Mouse (Mus musculus) neural tube, embryonic 15.5 days (tissue): Measurements from ENCODE around the gene Spint5. TPM values are rescaled to one million over a fixed set of nuclear protein-coding genes. Genes with fewer than 3 reads are reported as not detected.

Experiments used
- ATAC-seq: fragments of 200-750 bp; cut with Nextera tagmentation; 2 replicates; pipeline ENCODE4 v1.8.0; 2017; ENCODE audit warnings: mild to moderate bottlenecking, moderate TSS enrichment, moderate library complexity; ENCODE audit not compliant: low FRiP score
- H3K27ac ChIP-seq: fragments of 300-500 bp; sonication (generic); replicated peaks from 2 replicates; pipeline ENCODE4 v1.5.1; 2015; ENCODE audit warnings: mild to moderate bottlenecking, inconsistent platforms
- H3K27me3 ChIP-seq: fragments of 300-500 bp; sonication (generic); replicated peaks from 2 replicates; pipeline ENCODE4 v1.6.1; 2015; ENCODE audit warnings: inconsistent platforms
- H3K36me3 ChIP-seq: fragments of 300-500 bp; sonication (generic); 2 replicates; pipeline ENCODE4 v1.6.1; 2015; ENCODE audit warnings: inconsistent platforms
- H3K4me1 ChIP-seq: fragments of 300-500 bp; sonication (generic); 2 replicates; pipeline ENCODE4 v1.6.1; 2015; ENCODE audit warnings: inconsistent platforms
- H3K4me2 ChIP-seq: fragments of 300-500 bp; sonication (generic); 2 replicates; pipeline ENCODE4 v1.6.1; 2015; ENCODE audit warnings: inconsistent platforms, mild to moderate bottlenecking, moderate library complexity
- H3K4me3 ChIP-seq: fragments of 300-500 bp; sonication (generic); replicated peaks from 2 replicates; pipeline ENCODE4 v1.5.1; 2015; ENCODE audit warnings: mild to moderate bottlenecking, inconsistent platforms
- H3K9ac ChIP-seq: fragments of 300-500 bp; sonication (generic); replicated peaks from 2 replicates; pipeline ENCODE4 v1.6.1; 2015; ENCODE audit warnings: mild to moderate bottlenecking, inconsistent platforms
- H3K9me3 ChIP-seq: fragments of 300-500 bp; sonication (generic); replicated peaks from 2 replicates; pipeline ENCODE4 v1.6.1; 2016; ENCODE audit warnings: inconsistent platforms
- WGBS: fragments of 180-500 bp; shearing (Covaris S2); methylation state at CpG from one replicate; pipeline ENCODE4 v1.1.7; 2015; ENCODE audit warnings: mixed read lengths; 5-methylcytosine and 5-hydroxymethylcytosine counted together
- polyA plus RNA-seq: library from polyadenylated mRNA; unstranded; fragments of >200 nt; fragmentation: Nextera tagmentation; extraction: Ambion mirVana; gene quantifications from 2 replicates; pipeline ENCODE4 v1.2.1, GENCODE M21; 2015

Gene Spint5
- polyA plus RNA-seq, 1 experiment from 2014 or later: not detected

DNA sequence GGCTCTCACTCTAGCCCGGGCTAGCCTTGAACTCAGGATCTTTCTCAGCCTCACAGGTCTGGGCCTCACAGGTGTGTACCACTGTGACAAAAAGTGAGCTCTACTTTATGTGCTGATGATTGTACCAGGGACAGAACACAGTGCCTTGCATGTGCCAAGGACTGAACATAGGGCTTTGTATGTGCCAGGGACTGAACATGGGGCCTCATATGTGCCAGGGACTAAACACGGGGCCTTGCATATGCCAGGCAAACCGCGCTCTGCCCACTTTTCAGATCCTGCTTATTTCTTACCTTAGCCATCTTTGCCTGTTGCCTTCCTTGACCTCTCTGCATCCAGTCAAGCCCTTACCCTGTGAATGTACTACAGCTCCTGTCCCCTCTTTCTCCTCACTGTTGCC lies 46.9 kb downstream of the Spint5 start:
- Histone ChIP-seq H3K36me3 (peaks cover 93% of the 10 kb centered on the region), H3K9ac (no peak overlapping the region), H3K9me3 (no peaks in the 10 kb centered on the region), H3K4me3 (no peak overlapping the region), H3K27ac (no peak overlapping the region), H3K4me1 (no peaks in the 10 kb centered on the region), H3K27me3 (no peaks in the 10 kb centered on the region), H3K4me2 (no peak overlapping the region)
- WGBS: 99% methylated on average over 4 of the region's 4 CpGs
- no peak for ATAC-seq

DNA sequence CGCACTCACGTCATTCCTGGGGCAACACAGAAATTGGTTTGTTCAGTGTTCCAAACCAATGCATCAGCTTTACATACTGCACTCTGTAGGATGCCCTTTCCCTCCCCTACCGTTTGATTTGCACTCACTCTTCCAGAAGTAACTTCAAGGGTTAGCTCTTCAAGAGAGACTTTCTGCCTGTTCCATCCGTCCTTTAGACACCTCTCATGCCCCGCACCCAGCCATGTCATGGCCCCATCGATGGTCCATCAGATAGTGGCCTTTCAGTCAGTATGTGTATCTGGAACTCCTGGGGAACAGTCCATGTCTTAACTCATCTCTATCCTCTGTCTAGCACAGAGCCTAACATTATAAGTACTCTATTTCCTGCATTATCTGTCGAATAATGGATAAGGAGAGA lies 47.5 kb downstream of the Spint5 start:
- H3K4me1 ChIP-seq: no peaks in the 10 kb centered on the region
- no peak for ATAC-seq
- no peak overlapping the region for H3K9ac ChIP-seq
- no peaks in the 10 kb centered on the region for H3K27me3 ChIP-seq
- H3K9me3 ChIP-seq: no peaks in the 10 kb centered on the region
- no peak overlapping the region for H3K4me2 ChIP-seq
- H3K4me3 ChIP-seq: no peak overlapping the region
- H3K36me3 ChIP-seq: peaks cover 93% of the 10 kb centered on the region
- WGBS: 92% methylated on average over 7 of the region's 7 CpGs
- H3K27ac ChIP-seq: no peak overlapping the region

DNA sequence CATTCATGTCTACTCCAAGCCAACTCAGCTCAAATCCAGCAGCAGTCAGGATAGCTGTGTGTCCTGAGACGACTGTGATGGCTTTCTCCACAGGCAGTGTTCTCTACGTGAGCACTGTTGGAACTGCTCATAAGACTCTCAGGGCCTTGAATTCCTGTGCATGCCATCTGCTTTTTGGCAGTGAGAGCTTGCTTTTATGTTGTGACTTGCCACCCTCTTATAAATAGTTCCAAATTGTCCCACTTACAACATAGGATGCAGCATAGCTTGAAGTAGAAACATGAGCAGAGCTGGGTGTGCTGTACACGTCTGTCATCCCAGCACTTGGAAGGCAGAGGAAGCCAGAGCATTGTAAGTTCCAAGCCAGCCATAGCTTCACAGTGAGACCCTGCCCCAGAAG lies 50.7 kb downstream of the Spint5 start:
- Histone ChIP-seq H3K36me3 (peaks cover 69% of the 10 kb centered on the region), H3K27ac (no peak overlapping the region), H3K4me2 (no peak overlapping the region), H3K27me3 (no peaks in the 10 kb centered on the region), H3K4me3 (no peak overlapping the region), H3K9me3 (no peaks in the 10 kb centered on the region), H3K4me1 (peaks cover 10% of the 10 kb centered on the region), H3K9ac (no peak overlapping the region)
- WGBS: 81% methylated on average over 3 of the region's 3 CpGs
- ATAC-seq: no peak

Other genes starting within 250 kb of the Spint5 start
- gene Trp53tg5, start 241.6 kb upstream of the Spint5 start, polyA plus RNA-seq: not detected in 2 replicates
- 22.2 and 25.3 TPM in 2 replicates for gene Dbndd2, start 229.2 kb upstream of the Spint5 start, polyA plus RNA-seq
- gene Pigt, start 217.8 kb upstream of the Spint5 start, polyA plus RNA-seq: 88.8 and 92.2 TPM in 2 replicates
- 1.6 and 10.4 TPM in 2 replicates for gene Wfdc2, start 152.9 kb upstream of the Spint5 start, polyA plus RNA-seq
- gene Spint3, start 141.8 kb upstream of the Spint5 start, polyA plus RNA-seq: not detected in 2 replicates
- gene Wfdc6a, start 129.9 kb upstream of the Spint5 start, polyA plus RNA-seq: 0.31 TPM in 1 of 2 replicates, not detected in the other
- not detected in 2 replicates for gene Eppin, start 121.7 kb upstream of the Spint5 start, polyA plus RNA-seq
- not detected in 2 replicates for gene Wfdc6b, start 101.8 kb upstream of the Spint5 start, polyA plus RNA-seq
- not detected in 2 replicates for gene Wfdc8, start 101.7 kb upstream of the Spint5 start, polyA plus RNA-seq
- not detected in 2 replicates for gene Wfdc16, start 76.5 kb upstream of the Spint5 start, polyA plus RNA-seq
- gene Wfdc10, start 59.3 kb upstream of the Spint5 start, polyA plus RNA-seq: not detected in 2 replicates
- not detected in 2 replicates for gene Wfdc9, start 58.7 kb upstream of the Spint5 start, polyA plus RNA-seq
- gene Wfdc11, start 41.2 kb upstream of the Spint5 start, polyA plus RNA-seq: not detected in 2 replicates
- not detected in 2 replicates for gene Wfdc13, start 30.2 kb upstream of the Spint5 start, polyA plus RNA-seq
- gene Spint4, start 16.8 kb upstream of the Spint5 start, polyA plus RNA-seq: not detected in 2 replicates
- gene Wfdc3, start 30.6 kb downstream of the Spint5 start, polyA plus RNA-seq: 1.1 and 1.3 TPM in 2 replicates
- gene Dnttip1, start 30.7 kb downstream of the Spint5 start, polyA plus RNA-seq: 51.0 and 56.4 TPM in 2 replicates
- gene Ube2c, start 54.6 kb downstream of the Spint5 start, polyA plus RNA-seq: 42.8 and 134 TPM in 2 replicates
- gene Tnnc2, start 64.7 kb downstream of the Spint5 start, polyA plus RNA-seq: 27.5 and 55.6 TPM in 2 replicates
- gene Snx21, start 70.5 kb downstream of the Spint5 start, polyA plus RNA-seq: 41.3 and 46.6 TPM in 2 replicates
- gene Acot8, start 89.6 kb downstream of the Spint5 start, polyA plus RNA-seq: 24.1 and 26.4 TPM in 2 replicates
- 14.9 and 16.2 TPM in 2 replicates for gene Zswim3, start 89.8 kb downstream of the Spint5 start, polyA plus RNA-seq
- 23.7 and 25.4 TPM in 2 replicates for gene Zswim1, start 107.4 kb downstream of the Spint5 start, polyA plus RNA-seq
- not detected in 2 replicates for gene Spata25, start 113.2 kb downstream of the Spint5 start, polyA plus RNA-seq
- 99.9 and 113 TPM in 2 replicates for gene Ctsa, start 117.6 kb downstream of the Spint5 start, polyA plus RNA-seq
- 6.8 and 7.1 TPM in 2 replicates for gene Neurl2, start 118.2 kb downstream of the Spint5 start, polyA plus RNA-seq
- gene Pltp, start 142.4 kb downstream of the Spint5 start, polyA plus RNA-seq: 117 and 192 TPM in 2 replicates
- 79.9 and 85.2 TPM in 2 replicates for gene Pcif1, start 164.0 kb downstream of the Spint5 start, polyA plus RNA-seq
- 13.3 and 13.8 TPM in 2 replicates for gene Zfp335, start 196.5 kb downstream of the Spint5 start, polyA plus RNA-seq
- 23.8 and 25.6 TPM in 2 replicates for gene Mmp9, start 225.5 kb downstream of the Spint5 start, polyA plus RNA-seq
- gene Slc12a5, start 245.5 kb downstream of the Spint5 start, polyA plus RNA-seq: 53.6 and 61.8 TPM in 2 replicates